Comparison of ENCODE assay signal across 10 mouse cellular contexts in the genomic region with DNA sequence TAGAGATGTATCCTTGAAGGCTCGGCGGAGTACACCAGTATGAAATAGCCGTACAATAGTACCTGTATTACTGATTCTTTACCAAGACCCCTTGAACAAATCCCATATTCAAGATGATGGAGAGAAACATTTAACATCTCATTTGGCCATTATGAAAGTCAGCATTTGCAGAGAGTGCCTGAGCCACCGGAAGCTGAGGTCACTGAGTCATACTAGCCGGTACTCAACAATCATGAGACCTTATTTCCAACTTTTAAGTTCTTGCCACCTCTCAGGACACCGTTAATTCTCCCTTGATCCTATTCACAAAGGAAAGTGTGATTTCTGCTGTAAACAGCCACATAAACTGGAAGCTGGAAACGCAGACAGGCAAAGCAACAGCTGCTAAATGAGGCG. TPM values are rescaled to one million over a fixed set of nuclear protein-coding genes. Genes with fewer than 3 reads are reported as not detected.
A peak's percentile ranks its signal among the peaks of the same experiment; 100 is the strongest.
DNase-seq lines count a peak whose midpoint lies in the region; ATAC-seq lines count a peak whose summit lies in the region.
"Had no signal": no experiment of that assay in that cellular context is flagged by ENCODE, and none has a peak within 500 bp of the region (broad histone marks: within the 10 kb centered on the region; RNA-seq: fewer than 3 reads in every experiment).

No protein-coding gene starts in this region.

- no peaks in the 10 kb centered on the region for H3K9me3 ChIP-seq in kidney, embryonic 16.5 days (ENCODE audit: low read length)
- H3K9me3 ChIP-seq in forebrain, embryonic 14.5 days (replicated peaks; ENCODE audit: control insufficient read depth, low read length), result no peaks in the 10 kb centered on the region

- peak overlapping the region; percentile 71 for H3K27ac ChIP-seq in kidney, embryonic 16.5 days (ENCODE audit: low read length)
- peak overlapping the region; percentile 53 for H3K27ac ChIP-seq in forebrain, embryonic 14.5 days (ENCODE audit: low read depth, low read length)
- peak overlapping the region; percentile 91 for H3K27ac ChIP-seq in macrophage

- H3K4me1 ChIP-seq in kidney, embryonic 16.5 days (ENCODE audit: insufficient read depth, low read length), result peaks cover 12% of the 10 kb centered on the region
- peaks cover 17% of the 10 kb centered on the region for H3K4me1 ChIP-seq in forebrain, embryonic 14.5 days (ENCODE audit: control insufficient read depth, insufficient read depth, low read length)

- no peak for ATAC-seq in kidney, embryonic 16.5 days (ENCODE audit: low FRiP score, low TSS enrichment)
- ATAC-seq in common myeloid progenitor, adult 5-6 weeks (replicated peaks; ENCODE audit: low read depth, poor library complexity, severe bottlenecking), result peak; percentile 73
- no peak for ATAC-seq in forebrain, embryonic 14.5 days
- ATAC-seq in monocyte, adult 5-6 weeks (replicated peaks; ENCODE audit: insufficient number of reproducible peaks, low FRiP score, low TSS enrichment, poor library complexity, severe bottlenecking), result no peak

- H3K36me3 ChIP-seq in kidney, embryonic 16.5 days (ENCODE audit: insufficient read depth, low read length), result no peaks in the 10 kb centered on the region
- H3K36me3 ChIP-seq in forebrain, embryonic 14.5 days (ENCODE audit: control insufficient read depth, insufficient read depth, low read length), result no peaks in the 10 kb centered on the region
- no peaks in the 10 kb centered on the region for H3K36me3 ChIP-seq in macrophage (ENCODE audit: inconsistent target)

- H3K4me2 ChIP-seq in kidney, embryonic 16.5 days (replicated peaks; ENCODE audit: low read depth, low read length), result peak overlapping the region; percentile 36
- H3K4me2 ChIP-seq in forebrain, embryonic 14.5 days (ENCODE audit: low read length), result no peak overlapping the region

- no peak for DNase-seq in kidney, postnatal 36 days
- DNase-seq in forebrain, embryonic 14.5 days (ENCODE audit: low spot score), result no peak
- no peak for DNase-seq in adrenal gland, postnatal 4 days (ENCODE audit: low spot score in 2 of 2)
- DNase-seq in left cerebral cortex, adult 18-20 months (ENCODE audit: low spot score in 2 of 2), result no peak
- DNase-seq: lung, postnatal 36 days; thymus, postnatal 25 days had no signal

- no peak overlapping the region for H3K4me3 ChIP-seq in kidney, embryonic 16.5 days (ENCODE audit: low read length)
- H3K4me3 ChIP-seq in forebrain, embryonic 14.5 days (ENCODE audit: low read depth, low read length), result no peak overlapping the region
- no peak overlapping the region for H3K4me3 ChIP-seq in macrophage (ENCODE audit: inconsistent target)

- no peak overlapping the region for H3K9ac ChIP-seq in kidney, embryonic 16.5 days (replicated peaks; ENCODE audit: low read length)
- peak overlapping the region; percentile 6; the same call in 1 of the 2 replicates for H3K9ac ChIP-seq in forebrain, embryonic 14.5 days (ENCODE audit: low read length)

- H3K27me3 ChIP-seq in kidney, embryonic 16.5 days (ENCODE audit: insufficient read depth, low read length), result no peaks in the 10 kb centered on the region
- no peaks in the 10 kb centered on the region for H3K27me3 ChIP-seq in forebrain, embryonic 14.5 days (replicated peaks; ENCODE audit: control insufficient read depth, insufficient read depth, low read length)

- 34% methylated on average over 8 of the region's 8 CpGs for WGBS in kidney, embryonic 16.5 days
- WGBS in forebrain, embryonic 14.5 days, result 52% methylated on average over 8 of the region's 8 CpGs
- WGBS in macrophage (ENCODE audit: missing documents), result 36% methylated on average over 8 of the region's 8 CpGs

- H3K79me2 ChIP-seq in macrophage (ENCODE audit: inconsistent target), result no peaks in the 10 kb centered on the region

RNA-seq across cellular contexts. Expression of gene Fam120b, which starts 44.1 kb away (rescaled TPM):
- polyA plus RNA-seq in kidney, embryonic 16.5 days (2015; fragmentation: Nextera tagmentation; extraction: Ambion mirVana), result 31.4 and 32.4 TPM in 2 replicates
- total RNA-seq in common myeloid progenitor, adult 5-6 weeks (2017), result 12.7 and 14.7 TPM in 2 replicates
- 36.0 and 45.3 TPM in 2 replicates for polyA plus RNA-seq in forebrain, embryonic 14.5 days (2014; fragmentation: Nextera tagmentation; extraction: Ambion mirVana)
- 10 to 100 TPM; 21.2 to 99.0 (median 61.0) TPM for total RNA-seq in macrophage (2018; cell fraction: chromatin; rRNA removed)
- total RNA-seq in macrophage (2018; cell fraction: cytosol; rRNA removed), result 10 to 100 TPM in 24 of 26 experiments, 1 to 10 TPM in 2; 8.6 to 16.2 (median 12.3) TPM
- total RNA-seq in macrophage (2018; cell fraction: nucleus; rRNA removed), result 10 to 100 TPM; 21.5 to 90.0 (median 42.4) TPM
- polyA plus RNA-seq in macrophage (2018), result 12.4 to 20.1 TPM (median 14.3 TPM) in 3 replicates
- total RNA-seq in adrenal gland, postnatal 4 days (2021), result 10 to 100 TPM; 19.2 to 23.6 TPM
- 10 to 100 TPM; 44.0 to 46.6 TPM for total RNA-seq in left cerebral cortex, adult 18-20 months (2021)
- 25.5 to 42.6 TPM (median 29.4 TPM) in 3 replicates for total RNA-seq in monocyte, adult 5-6 weeks (2017)

RNA-seq across cellular contexts. Expression of gene Psmb1, which starts 59.5 kb away (rescaled TPM):
- 258 and 270 TPM in 2 replicates for polyA plus RNA-seq in kidney, embryonic 16.5 days (2015; fragmentation: Nextera tagmentation; extraction: Ambion mirVana)
- 178 and 184 TPM in 2 replicates for total RNA-seq in common myeloid progenitor, adult 5-6 weeks (2017)
- polyA plus RNA-seq in forebrain, embryonic 14.5 days (2014; fragmentation: Nextera tagmentation; extraction: Ambion mirVana), result 283 and 324 TPM in 2 replicates
- 10 to 100 TPM; 10.8 to 85.7 (median 49.6) TPM for total RNA-seq in macrophage (2018; cell fraction: chromatin; rRNA removed)
- 100 to 1,000 TPM in 12 of 26 experiments, 10 to 100 TPM in 14; 70.6 to 123 (median 98.5) TPM for total RNA-seq in macrophage (2018; cell fraction: cytosol; rRNA removed)
- total RNA-seq in macrophage (2018; cell fraction: nucleus; rRNA removed), result 10 to 100 TPM; 13.0 to 60.2 (median 37.1) TPM
- polyA plus RNA-seq in macrophage (2018), result 70.7 to 115 TPM (median 101 TPM) in 3 replicates
- total RNA-seq in adrenal gland, postnatal 4 days (2021), result 100 to 1,000 TPM; 174 to 182 TPM
- total RNA-seq in left cerebral cortex, adult 18-20 months (2021), result 100 to 1,000 TPM; 133 to 136 TPM
- 173 to 199 TPM (median 192 TPM) in 3 replicates for total RNA-seq in monocyte, adult 5-6 weeks (2017)

RNA-seq across cellular contexts. Expression of gene Tbp, which starts 59.6 kb away (rescaled TPM):
- polyA plus RNA-seq in kidney, embryonic 16.5 days (2015; fragmentation: Nextera tagmentation; extraction: Ambion mirVana), result 52.5 and 58.1 TPM in 2 replicates
- total RNA-seq in common myeloid progenitor, adult 5-6 weeks (2017), result 48.1 and 58.4 TPM in 2 replicates
- polyA plus RNA-seq in forebrain, embryonic 14.5 days (2014; fragmentation: Nextera tagmentation; extraction: Ambion mirVana), result 77.2 and 82.5 TPM in 2 replicates
- total RNA-seq in macrophage (2018; cell fraction: chromatin; rRNA removed), result 10 to 100 TPM; 11.9 to 67.2 (median 35.8) TPM
- total RNA-seq in macrophage (2018; cell fraction: cytosol; rRNA removed), result 10 to 100 TPM in 22 of 26 experiments, 1 to 10 TPM in 4; 7.6 to 19.4 (median 14.2) TPM
- total RNA-seq in macrophage (2018; cell fraction: nucleus; rRNA removed), result 10 to 100 TPM in 25 of 26 experiments, 1 to 10 TPM in 1; 9.2 to 63.0 (median 25.2) TPM
- polyA plus RNA-seq in macrophage (2018), result 15.5 to 29.0 TPM (median 16.5 TPM) in 3 replicates
- total RNA-seq in adrenal gland, postnatal 4 days (2021), result 10 to 100 TPM; 44.1 to 45.5 TPM
- 10 to 100 TPM; 25.7 to 30.0 TPM for total RNA-seq in left cerebral cortex, adult 18-20 months (2021)
- 32.7 to 62.0 TPM (median 39.8 TPM) in 3 replicates for total RNA-seq in monocyte, adult 5-6 weeks (2017)
